Mouse (Mus musculus) gastrocnemius, postnatal 4 days (tissue): ENCODE data around the gene Nppa. TPM values are rescaled to one million over a fixed set of nuclear protein-coding genes. Genes with fewer than 3 reads are reported as not detected.

Experiments used
- DNase-seq, 2 experiments: peaks; one replicate each; pipeline ENCODE4 v3.0.0; 2021 to 2022; ENCODE audit warnings: low spot score in 2 of 2, mixed read lengths in 2 of 2
- long read RNA-seq, 2 experiments: library from polyadenylated mRNA; stranded (forward); transcript quantifications; one replicate each; pipeline ENCODE4 v2.0.0; 2021
- total RNA-seq, 2 experiments: library from RNA; stranded (reverse); gene quantifications; 2 replicates each; pipeline ENCODE4 v1.2.3; 2021

The Nppa gene
- not detected for total RNA-seq
- long read RNA-seq, experiment 1, result 0 reads
- long read RNA-seq, experiment 2, result 0 reads

GRCm38 (mm10) chr4:148000202-148000772, at the start of gene Nppa:
Nppa (plus strand) TSS chr4:148000722.
- DNase-seq, result no peak

GRCm38 (mm10) chr4:147953590-147953989, 46.9 kb upstream of the Nppa start:
- no peak for DNase-seq

- no peak for DNase-seq
These were observed 43.4 kb upstream of the Nppa start for GRCm38 (mm10) chr4:147957141-147957540.

GRCm38 (mm10) chr4:147959881-147960831, 40.4 kb upstream of the Nppa start:
- peak in 1 of 2 experiments; percentile 58 for DNase-seq

GRCm38 (mm10) chr4:147962781-147963180, 37.7 kb upstream of the Nppa start:
- DNase-seq, result no peak

- DNase-seq, result no peak
These were observed 36.9 kb upstream of the Nppa start for GRCm38 (mm10) chr4:147963623-147964022.

GRCm38 (mm10) chr4:147965712-147966111, 34.8 kb upstream of the Nppa start:
- no peak for DNase-seq

- no peak for DNase-seq
These were observed 31.7 kb upstream of the Nppa start for GRCm38 (mm10) chr4:147968816-147969215.

GRCm38 (mm10) chr4:147969337-147969736, 31.2 kb upstream of the Nppa start:
- no peak for DNase-seq

GRCm38 (mm10) chr4:147976237-147976636, 24.3 kb upstream of the Nppa start:
- no peak for DNase-seq

- no peak for DNase-seq
These were observed 22.8 kb upstream of the Nppa start for GRCm38 (mm10) chr4:147977726-147978125.

GRCm38 (mm10) chr4:147978391-147978790, 22.1 kb upstream of the Nppa start:
- no peak for DNase-seq

GRCm38 (mm10) chr4:147979441-147979860, 21.1 kb upstream of the Nppa start:
- no peak for DNase-seq

GRCm38 (mm10) chr4:147985205-147986132, 15.1 kb upstream of the Nppa start, which contains the start of gene Nppb:
Nppb (plus strand) TSS chr4:147985788.
- DNase-seq, result peak in 1 of 2 experiments; percentile 39

- DNase-seq, result no peak
These were observed 6.9 kb upstream of the Nppa start for GRCm38 (mm10) chr4:147993571-147994095.

- no peak for DNase-seq
These were observed 5.2 kb upstream of the Nppa start for GRCm38 (mm10) chr4:147995311-147995710.

- DNase-seq, result no peak
These were observed 679 bp downstream of the Nppa start for GRCm38 (mm10) chr4:148001013-148001789.

- no peak for DNase-seq
These were observed 1.3 kb downstream of the Nppa start for GRCm38 (mm10) chr4:148001866-148002265.

GRCm38 (mm10) chr4:148004361-148004760, 3.8 kb downstream of the Nppa start:
- no peak for DNase-seq

GRCm38 (mm10) chr4:148008412-148008811, 7.9 kb downstream of the Nppa start:
- no peak for DNase-seq
